Mouse (Mus musculus): ENCODE data around the gene Nphs2. TPM values are rescaled to one million over a fixed set of nuclear protein-coding genes. Genes with fewer than 3 reads are reported as not detected.
A peak's percentile ranks its signal among the peaks of the same experiment; 100 is the strongest.
"Not testable (repeated sequence)": the region's sequence is repeated elsewhere in the genome, so short reads cannot be mapped to it uniquely, and the experiment has no call there.

The Nphs2 gene
- 0.04 and 0.22 TPM in 2 replicates for polyA plus RNA-seq (2015; fragmentation: Nextera tagmentation; extraction: Ambion mirVana)

DNA sequence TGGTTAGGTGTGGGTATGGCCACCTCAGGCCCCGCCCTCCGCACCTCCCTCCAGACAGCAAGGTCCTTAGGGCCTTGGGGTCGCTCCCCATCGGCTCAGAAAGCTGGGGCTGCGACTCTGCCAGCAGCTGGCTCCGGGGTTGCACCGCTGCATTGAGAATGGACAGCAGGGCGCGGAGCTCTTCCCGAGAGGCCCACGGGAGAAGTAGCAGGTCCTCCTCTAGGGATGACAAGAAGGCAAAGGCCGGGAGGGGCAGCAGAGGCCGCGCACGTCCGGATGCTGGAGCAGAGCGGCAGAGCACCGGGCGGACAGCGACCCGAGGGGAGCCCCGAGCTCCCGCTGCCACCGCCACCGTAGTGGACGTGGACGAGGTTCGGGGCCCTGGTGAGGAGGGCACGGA is at the start of gene Nphs2:
Gene Nphs2, plus strand, starts transcription at position 98 of the 400 bp plus-strand sequence.
- peak within 1 kb of the TSS; percentile 51 for H3K4me2 ChIP-seq (replicated peaks; ENCODE audit: low read depth)
- H3K36me3 ChIP-seq (ENCODE audit: control insufficient read depth, insufficient read depth), result no peaks in the 10 kb centered on the region
- ATAC-seq, result no peak
- WGBS, result 5% methylated on average over 29 of the region's 29 CpGs
- peak within 1 kb of the TSS; percentile 21 for H3K4me3 ChIP-seq (ENCODE audit: low read depth, low read length)
- peaks cover 27% of the 10 kb centered on the region for H3K27me3 ChIP-seq (replicated peaks; ENCODE audit: control insufficient read depth, insufficient read depth, low read length)
- no peaks in the 10 kb centered on the region for H3K9me3 ChIP-seq (ENCODE audit: control insufficient read depth)
- H3K4me1 ChIP-seq (replicated peaks; ENCODE audit: control insufficient read depth, insufficient read depth, low read length), result no peaks in the 10 kb centered on the region
- no peak within 1 kb of the TSS for H3K27ac ChIP-seq (ENCODE audit: low read depth, low read length)
- peak; percentile 44 for TF ChIP-seq CTCF (IDR thresholded peaks at IDR 0.05; ENCODE audit: low read depth)
- H3K9ac ChIP-seq (ENCODE audit: low read depth, low read length), result no peak within 1 kb of the TSS

DNA sequence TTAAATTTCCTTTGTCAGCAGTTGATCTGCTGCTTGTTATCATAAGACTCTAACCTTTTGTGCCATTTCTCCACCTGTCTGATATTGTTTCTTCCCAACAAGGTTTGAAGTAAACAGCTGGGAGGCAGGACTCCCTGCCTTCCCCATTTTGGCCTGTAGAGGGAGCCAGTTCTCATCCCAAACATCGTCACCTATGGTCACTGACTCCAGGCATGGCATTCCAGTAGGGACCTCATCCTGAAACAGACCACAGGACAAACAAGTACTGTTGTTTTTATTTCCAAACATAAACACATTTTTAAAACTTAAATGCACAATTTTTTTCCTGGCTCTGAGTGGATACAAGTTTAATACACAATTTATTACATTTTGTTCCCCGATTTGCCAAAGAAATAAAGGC is 47.2 kb upstream of the Nphs2 start:
- no peaks in the 10 kb centered on the region for H3K4me1 ChIP-seq (replicated peaks; ENCODE audit: control insufficient read depth, insufficient read depth, low read length)
- no peaks in the 10 kb centered on the region for H3K27me3 ChIP-seq (replicated peaks; ENCODE audit: control insufficient read depth, insufficient read depth, low read length)
- no peak overlapping the region for H3K27ac ChIP-seq (ENCODE audit: low read depth, low read length)
- no peaks in the 10 kb centered on the region for H3K36me3 ChIP-seq (ENCODE audit: control insufficient read depth, insufficient read depth)
- H3K4me2 ChIP-seq (replicated peaks; ENCODE audit: low read depth), result no peak overlapping the region
- peak; percentile 94 for TF ChIP-seq CTCF (IDR thresholded peaks at IDR 0.05; ENCODE audit: low read depth)
- ATAC-seq, result no peak
- WGBS, result 52% methylated on average over 2 of the region's 2 CpGs
- no peaks in the 10 kb centered on the region for H3K9me3 ChIP-seq (ENCODE audit: control insufficient read depth)
- H3K4me3 ChIP-seq (ENCODE audit: low read depth, low read length), result no peak overlapping the region
- no peak overlapping the region for H3K9ac ChIP-seq (ENCODE audit: low read depth, low read length)

DNA sequence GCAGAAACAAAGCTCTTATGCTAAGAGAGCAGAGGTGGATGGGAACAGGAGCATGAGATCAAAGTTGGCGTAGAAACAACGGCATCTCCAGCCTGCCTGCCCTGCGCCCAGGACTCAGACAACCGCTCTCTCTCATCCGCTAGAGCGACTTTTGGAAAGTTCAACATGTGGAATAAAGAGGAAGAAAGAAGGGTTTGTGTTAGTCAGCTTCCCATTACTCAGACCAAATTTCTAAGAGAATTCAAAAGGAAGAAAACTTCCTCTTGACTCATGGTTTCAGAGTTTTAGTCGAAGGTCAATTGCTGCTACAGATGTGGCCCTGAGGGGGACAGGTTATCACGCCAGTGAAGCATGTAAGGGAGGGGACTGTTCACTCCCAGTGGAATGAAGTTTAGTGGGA is 46.6 kb upstream of the Nphs2 start:
- Histone ChIP-seq H3K36me3 (ENCODE audit: control insufficient read depth, insufficient read depth) (no peaks in the 10 kb centered on the region), H3K27me3 (replicated peaks; ENCODE audit: control insufficient read depth, insufficient read depth, low read length) (no peaks in the 10 kb centered on the region), H3K4me1 (replicated peaks; ENCODE audit: control insufficient read depth, insufficient read depth, low read length) (no peaks in the 10 kb centered on the region), H3K27ac (ENCODE audit: low read depth, low read length) (no peak overlapping the region), H3K4me2 (replicated peaks; ENCODE audit: low read depth) (no peak overlapping the region), H3K9me3 (ENCODE audit: control insufficient read depth) (no peaks in the 10 kb centered on the region), H3K9ac (ENCODE audit: low read depth, low read length) (no peak overlapping the region), H3K4me3 (ENCODE audit: low read depth, low read length) (no peak overlapping the region)
- no peak for ATAC-seq
- no peak for TF ChIP-seq CTCF (IDR thresholded peaks at IDR 0.05; ENCODE audit: low read depth)
- 85% methylated on average over 8 of the region's 8 CpGs for WGBS

DNA sequence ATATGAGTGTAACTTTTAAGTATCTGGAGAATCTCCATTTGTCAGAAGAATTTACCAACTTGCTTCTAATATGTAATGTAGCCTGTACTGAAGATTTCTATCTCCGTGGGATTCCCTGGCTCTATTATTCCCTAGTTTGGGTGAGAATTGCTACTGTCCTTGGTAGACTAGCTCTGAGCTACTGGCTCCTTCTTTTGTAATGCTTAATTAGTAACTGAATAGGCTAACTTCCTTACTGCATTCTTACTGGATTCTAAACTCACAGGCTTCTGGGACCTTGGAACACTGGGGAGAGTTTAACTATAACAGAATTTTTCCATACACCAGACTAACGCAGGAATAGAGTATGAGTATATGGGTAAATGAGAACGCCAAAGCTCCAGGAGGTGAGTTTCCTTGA is 42.0 kb upstream of the Nphs2 start:
- H3K9ac ChIP-seq (ENCODE audit: low read depth, low read length); H3K9me3 ChIP-seq (ENCODE audit: control insufficient read depth); ATAC-seq; H3K4me1 ChIP-seq (replicated peaks; ENCODE audit: control insufficient read depth, insufficient read depth, low read length); H3K27ac ChIP-seq (ENCODE audit: low read depth, low read length); H3K36me3 ChIP-seq (ENCODE audit: control insufficient read depth, insufficient read depth); H3K4me3 ChIP-seq (ENCODE audit: low read depth, low read length); H3K4me2 ChIP-seq (replicated peaks; ENCODE audit: low read depth); H3K27me3 ChIP-seq (replicated peaks; ENCODE audit: control insufficient read depth, insufficient read depth, low read length): not testable (repeated sequence)
- WGBS, result 46% methylated on average over 3 of the region's 3 CpGs

GRCm38 (mm10) chr1:156270471-156270870 is 40.1 kb upstream of the Nphs2 start:
- no peak for ATAC-seq
- H3K4me1 ChIP-seq (replicated peaks; ENCODE audit: control insufficient read depth, insufficient read depth, low read length), result no peaks in the 10 kb centered on the region
- H3K27me3 ChIP-seq (replicated peaks; ENCODE audit: control insufficient read depth, insufficient read depth, low read length), result no peaks in the 10 kb centered on the region
- WGBS, result 84% methylated on average over 9 of the region's 9 CpGs
- no peaks in the 10 kb centered on the region for H3K36me3 ChIP-seq (ENCODE audit: control insufficient read depth, insufficient read depth)
- no peak overlapping the region for H3K9ac ChIP-seq (ENCODE audit: low read depth, low read length)
- H3K27ac ChIP-seq (ENCODE audit: low read depth, low read length), result no peak overlapping the region
- no peak overlapping the region for H3K4me2 ChIP-seq (replicated peaks; ENCODE audit: low read depth)
- H3K4me3 ChIP-seq (ENCODE audit: low read depth, low read length), result no peak overlapping the region
- no peaks in the 10 kb centered on the region for H3K9me3 ChIP-seq (ENCODE audit: control insufficient read depth)
- no peak for TF ChIP-seq CTCF (IDR thresholded peaks at IDR 0.05; ENCODE audit: low read depth)

DNA sequence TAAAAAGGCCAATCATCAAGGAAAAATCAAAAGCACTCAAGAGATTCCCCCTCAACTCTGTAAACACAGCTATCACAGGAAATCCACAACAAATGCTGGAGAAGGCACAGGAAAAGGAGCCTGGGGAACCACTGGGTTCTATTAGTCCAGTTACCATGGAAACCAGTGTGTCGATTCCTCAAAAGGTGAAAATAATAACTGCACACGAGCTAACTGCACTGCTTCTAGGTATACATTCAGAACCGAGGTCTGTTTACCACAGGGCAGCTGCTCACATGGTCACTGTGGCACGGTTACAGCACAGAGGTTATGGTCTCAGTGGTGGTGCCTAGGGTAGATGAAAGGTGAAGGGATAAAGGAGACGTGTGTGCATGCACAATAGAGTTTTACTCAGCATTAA is 38.9 kb upstream of the Nphs2 start:
- Histone ChIP-seq H3K27ac (ENCODE audit: low read depth, low read length) (no peak overlapping the region), H3K9me3 (ENCODE audit: control insufficient read depth) (no peaks in the 10 kb centered on the region), H3K4me1 (replicated peaks; ENCODE audit: control insufficient read depth, insufficient read depth, low read length) (no peaks in the 10 kb centered on the region), H3K36me3 (ENCODE audit: control insufficient read depth, insufficient read depth) (no peaks in the 10 kb centered on the region), H3K27me3 (replicated peaks; ENCODE audit: control insufficient read depth, insufficient read depth, low read length) (no peaks in the 10 kb centered on the region), H3K4me3 (ENCODE audit: low read depth, low read length) (no peak overlapping the region), H3K4me2 (replicated peaks; ENCODE audit: low read depth) (no peak overlapping the region), H3K9ac (ENCODE audit: low read depth, low read length) (no peak overlapping the region)
- WGBS, result 53% methylated on average over 5 of the region's 5 CpGs
- no peak for ATAC-seq
- no peak for TF ChIP-seq CTCF (IDR thresholded peaks at IDR 0.05; ENCODE audit: low read depth)

DNA sequence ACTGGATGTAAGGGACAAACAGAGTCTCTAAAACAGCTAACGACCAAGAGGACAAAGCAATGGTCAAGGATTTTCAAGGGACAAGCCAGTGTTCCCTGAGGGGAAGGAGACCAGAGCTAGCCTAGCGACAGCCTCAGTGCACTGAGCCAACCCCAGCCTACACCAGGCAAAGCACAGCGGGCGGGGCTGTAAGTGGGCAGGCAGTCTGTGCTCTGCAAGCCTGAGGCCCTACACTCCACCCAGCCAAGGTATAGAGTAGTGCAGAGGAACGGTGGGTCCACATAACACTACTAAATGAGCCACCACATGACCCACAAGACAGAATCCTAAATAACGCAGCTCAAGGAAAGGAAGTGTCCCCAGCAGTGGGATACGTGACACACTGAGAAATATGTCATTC is 36.9 kb upstream of the Nphs2 start:
- H3K4me1 ChIP-seq (replicated peaks; ENCODE audit: control insufficient read depth, insufficient read depth, low read length), result no peaks in the 10 kb centered on the region
- no peak overlapping the region for H3K4me3 ChIP-seq (ENCODE audit: low read depth, low read length)
- H3K27me3 ChIP-seq (replicated peaks; ENCODE audit: control insufficient read depth, insufficient read depth, low read length), result no peaks in the 10 kb centered on the region
- H3K9ac ChIP-seq (ENCODE audit: low read depth, low read length), result no peak overlapping the region
- TF ChIP-seq CTCF (IDR thresholded peaks at IDR 0.05; ENCODE audit: low read depth), result no peak
- H3K36me3 ChIP-seq (ENCODE audit: control insufficient read depth, insufficient read depth), result no peaks in the 10 kb centered on the region
- no peak overlapping the region for H3K27ac ChIP-seq (ENCODE audit: low read depth, low read length)
- 58% methylated on average over 7 of the region's 7 CpGs for WGBS
- no peak for ATAC-seq
- H3K4me2 ChIP-seq (replicated peaks; ENCODE audit: low read depth), result no peak overlapping the region
- no peaks in the 10 kb centered on the region for H3K9me3 ChIP-seq (ENCODE audit: control insufficient read depth)
